7 mouse cellular contexts compared by ENCODE assay signal in genomic region chr15:99049473-99050253, GRCm38 (mm10). TPM values are rescaled to one million over a fixed set of nuclear protein-coding genes. Genes with fewer than 3 reads are reported as not detected.
DNase-seq lines count a peak whose midpoint lies in the region; ATAC-seq and TF ChIP-seq lines count a peak whose summit lies in the region.

No protein-coding gene starts in this region.

- peak; percentile 44 for DNase-seq in liver, adult 2 months (ENCODE audit: extremely low read depth, low read depth, low spot score)
- DNase-seq in NIH3T3 (ENCODE audit: low read depth): peak; percentile 82
- peak; percentile 64 to 69 for DNase-seq in cerebellum, postnatal 25 days
- DNase-seq in kidney, adult 9 months: peak; percentile 76
- peak; percentile 66 for DNase-seq in lung, postnatal 10 days
- DNase-seq in splenic B cell, adult 2 months (ENCODE audit: low read depth, low spot score): peak; percentile 79

- H3K4me1 ChIP-seq in liver, adult 2 months (ENCODE audit: control insufficient read depth, insufficient read depth, low read length): peaks cover 7% of the 10 kb centered on the region
- no peaks in the 10 kb centered on the region for H3K4me1 ChIP-seq in liver, embryonic 12.5 days

- ATAC-seq in liver, embryonic 12.5 days: no peak

- H3K4me3 ChIP-seq in liver, adult 2 months (ENCODE audit: insufficient read depth, low read depth, low read length): no peak overlapping the region
- H3K4me3 ChIP-seq in liver, embryonic 12.5 days: no peak overlapping the region

- H3K4me2 ChIP-seq in liver, embryonic 12.5 days: no peak overlapping the region

- 30% methylated on average over 13 of the region's 13 CpGs for WGBS in liver, adult 2 months
- WGBS in liver, embryonic 12.5 days (ENCODE audit: insufficient replicate concordance): 30% methylated on average over 13 of the region's 13 CpGs

- TF ChIP-seq CTCF in liver, adult 2 months (IDR thresholded peaks at IDR 0.05; ENCODE audit: low read depth, low read length): peak; percentile 69

- H3K27ac ChIP-seq in liver, adult 2 months (replicated peaks; ENCODE audit: insufficient read depth, low read depth, low read length): no peak overlapping the region
- no peak overlapping the region for H3K27ac ChIP-seq in liver, embryonic 12.5 days

- H3K36me3 ChIP-seq in liver, adult 2 months (ENCODE audit: control insufficient read depth, insufficient read depth, low read length): no peaks in the 10 kb centered on the region
- no peaks in the 10 kb centered on the region for H3K36me3 ChIP-seq in liver, embryonic 12.5 days
- H3K36me3 ChIP-seq in splenic B cell, adult 2 months (ENCODE audit: control insufficient read depth, insufficient read depth, low read length, poor library complexity, severe bottlenecking): no peaks in the 10 kb centered on the region

- no peak for TF ChIP-seq POLR2A in liver, adult 2 months (IDR thresholded peaks at IDR 0.05; ENCODE audit: extremely low read depth, insufficient read depth, low read length)

- no peaks in the 10 kb centered on the region for H3K79me2 ChIP-seq in liver, adult 2 months (ENCODE audit: control insufficient read depth, insufficient read depth, low read length)

- H3K9me3 ChIP-seq in liver, embryonic 12.5 days (replicated peaks): no peaks in the 10 kb centered on the region

- no peak overlapping the region for H3K9ac ChIP-seq in liver, adult 2 months (ENCODE audit: low read depth, low read length)
- no peak overlapping the region for H3K9ac ChIP-seq in liver, embryonic 12.5 days

- H3K27me3 ChIP-seq in liver, adult 2 months (ENCODE audit: control insufficient read depth, insufficient read depth, low read length): no peaks in the 10 kb centered on the region
- H3K27me3 ChIP-seq in liver, embryonic 12.5 days (replicated peaks): peaks cover 61% of the 10 kb centered on the region
- no peaks in the 10 kb centered on the region for H3K27me3 ChIP-seq in splenic B cell, adult 2 months (ENCODE audit: control insufficient read depth, insufficient read depth, low read length, poor library complexity, severe bottlenecking)

RNA-seq across cellular contexts. Expression of gene Prph, which starts 5.3 kb away (rescaled TPM):
- 0.07 and 0.09 TPM in 2 replicates for total RNA-seq in liver, adult 2 months (2014; rRNA removed)
- 0.09 and 0.39 TPM in 2 replicates for polyA plus RNA-seq in liver, adult 2 months (2012; rRNA removed)
- 0.35 and 0.89 TPM in 2 replicates for polyA plus RNA-seq in liver, embryonic 12.5 days (2016; fragmentation: Nextera tagmentation; extraction: Ambion mirVana)

RNA-seq across cellular contexts. Expression of gene Tuba1c, which starts 20.0 kb away (rescaled TPM):
- 60.9 and 85.4 TPM in 2 replicates for total RNA-seq in liver, adult 2 months (2014; rRNA removed)
- polyA plus RNA-seq in liver, adult 2 months (2012; rRNA removed): 281 and 339 TPM in 2 replicates
- polyA plus RNA-seq in liver, embryonic 12.5 days (2016; fragmentation: Nextera tagmentation; extraction: Ambion mirVana): 242 and 244 TPM in 2 replicates

RNA-seq across cellular contexts. Expression of gene Troap, which starts 24.7 kb away (rescaled TPM):
- 0.34 TPM in 1 of 2 replicates, not detected in the other for total RNA-seq in liver, adult 2 months (2014; rRNA removed)
- not detected in 2 replicates for polyA plus RNA-seq in liver, adult 2 months (2012; rRNA removed)
- polyA plus RNA-seq in liver, embryonic 12.5 days (2016; fragmentation: Nextera tagmentation; extraction: Ambion mirVana): 22.1 and 23.6 TPM in 2 replicates

RNA-seq across cellular contexts. Expression of gene C1ql4, which starts 38.0 kb away (rescaled TPM):
- total RNA-seq in liver, adult 2 months (2014; rRNA removed): not detected in 2 replicates
- 0.10 and 0.11 TPM in 2 replicates for polyA plus RNA-seq in liver, adult 2 months (2012; rRNA removed)
- polyA plus RNA-seq in liver, embryonic 12.5 days (2016; fragmentation: Nextera tagmentation; extraction: Ambion mirVana): 0.13 TPM in 1 of 2 replicates, not detected in the other

RNA-seq across cellular contexts. Expression of gene Dnajc22, which starts 43.3 kb away (rescaled TPM):
- 146 and 151 TPM in 2 replicates for total RNA-seq in liver, adult 2 months (2014; rRNA removed)
- 119 and 120 TPM in 2 replicates for polyA plus RNA-seq in liver, adult 2 months (2012; rRNA removed)
- 14.4 and 16.9 TPM in 2 replicates for polyA plus RNA-seq in liver, embryonic 12.5 days (2016; fragmentation: Nextera tagmentation; extraction: Ambion mirVana)

Comparison
In these comparisons a context has a peak if more than half of its experiments do, and no peak if none do; other contexts are left out.
1. RNA of gene Troap, which starts 24.7 kb away (polyA plus RNA-seq): 22.1 to 23.6 TPM in liver, embryonic 12.5 days; not detected in liver, adult 2 months; every median in the first group is over 10 times any median in the second.
2. Peak in every context shown above with its lines, with median percentiles within 50 percentile points of each other: DNase-seq.